Mouse (Mus musculus) intestine, embryonic 14.5 days (tissue): ENCODE measurements at regions not wholly inside any gene's neighbourhood (a gene's known extent, or its start where the extent isn't known, plus 50 kb on each side); places are given as distances from the start of the nearest gene placed in this dataset.

ENCODE experiments used
- ATAC-seq: fragments of 200-750 bp; cut with Nextera tagmentation; replicated peaks from 2 replicates; pipeline ENCODE4 v1.8.0; 2017; ENCODE audit warnings: low read depth, moderate number of reproducible peaks, moderate TSS enrichment, moderate library complexity; ENCODE audit not compliant: low FRiP score, low TSS enrichment
- DNase-seq: peaks from one replicate; pipeline ENCODE4 v3.0.0-alpha.2; 2018; ENCODE audit warnings: low spot score
- H3K27ac ChIP-seq: fragments of 300-500 bp; sonication (generic); 2 replicates; pipeline ENCODE4 v1.5.1; 2014; ENCODE audit warnings: low read depth, mild to moderate bottlenecking, control low read depth
- H3K27me3 ChIP-seq: fragments of 300-500 bp; sonication (generic); replicated peaks from 2 replicates; pipeline ENCODE4 v1.6.1; 2014; ENCODE audit warnings: low read length, control low read depth; ENCODE audit not compliant: control insufficient read depth, insufficient read depth
- H3K36me3 ChIP-seq: fragments of 300-500 bp; sonication (generic); 2 replicates; pipeline ENCODE4 v1.6.1; 2014; ENCODE audit warnings: low read length, control low read depth; ENCODE audit not compliant: control insufficient read depth, insufficient read depth
- H3K4me1 ChIP-seq: fragments of 300-500 bp; sonication (generic); replicated peaks from 2 replicates; pipeline ENCODE4 v1.6.1; 2014; ENCODE audit warnings: low read length, control low read depth, mixed read lengths; ENCODE audit not compliant: control insufficient read depth, insufficient read depth
- H3K4me2 ChIP-seq: fragments of 300-500 bp; sonication (generic); 2 replicates; pipeline ENCODE4 v1.6.1; 2014; ENCODE audit warnings: low read length
- H3K4me3 ChIP-seq: fragments of 300-500 bp; sonication (generic); 2 replicates; pipeline ENCODE4 v1.5.1; 2014; ENCODE audit warnings: low read depth, low read length, control low read depth, mixed read lengths
- H3K9ac ChIP-seq: fragments of 300-500 bp; sonication (generic); 2 replicates; pipeline ENCODE4 v1.6.1; 2014; ENCODE audit warnings: mild to moderate bottlenecking, low read length
- H3K9me3 ChIP-seq: fragments of 300-500 bp; sonication (generic); 2 replicates; pipeline ENCODE4 v1.6.1; 2016; ENCODE audit warnings: low read length, control low read depth; ENCODE audit not compliant: control insufficient read depth
- WGBS: fragments of 180-500 bp; shearing (Covaris S2); extraction: QIAGEN DNeasy Blood & Tissue Kit; methylation state at CpG from one replicate; pipeline ENCODE4 v1.1.7; 2014; 5-methylcytosine and 5-hydroxymethylcytosine counted together

GRCm38 (mm10) chr15:52967801-52968235, 916.9 kb upstream of the Gm7489 start:
- H3K9ac ChIP-seq = no peak overlapping the region
- no peak overlapping the region for H3K4me2 ChIP-seq
- DNase-seq = peak; percentile 53
- 8% methylated on average over 4 of the region's 4 CpGs for WGBS
- ATAC-seq = no peak
- H3K27me3 ChIP-seq = no peaks in the 10 kb centered on the region
- no peaks in the 10 kb centered on the region for H3K9me3 ChIP-seq
- no peak overlapping the region for H3K4me3 ChIP-seq
- H3K4me1 ChIP-seq = no peaks in the 10 kb centered on the region
- no peaks in the 10 kb centered on the region for H3K36me3 ChIP-seq
- no peak overlapping the region; the same call in 1 of the 2 replicates for H3K27ac ChIP-seq

DNA sequence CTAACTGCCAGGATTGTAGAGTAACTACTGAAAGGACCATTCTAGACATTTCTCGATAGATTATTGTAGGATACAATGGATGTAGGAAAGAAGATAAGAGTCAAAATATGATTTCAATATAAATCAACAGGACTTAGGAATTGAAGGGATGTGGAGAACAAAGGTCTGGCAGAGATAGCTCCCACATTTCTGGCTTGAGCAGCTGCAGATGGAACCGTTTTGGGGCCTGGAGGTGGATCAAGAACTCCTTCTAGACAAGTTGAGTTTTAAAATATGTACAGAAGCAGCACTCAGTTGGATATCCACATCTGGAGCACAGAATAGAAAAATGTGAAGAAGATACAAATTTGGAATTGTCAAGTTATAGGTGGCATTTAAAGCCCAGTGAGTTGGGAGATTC, 901.9 kb upstream of the Gm7489 start:
- Histone ChIP-seq H3K27me3 (no peaks in the 10 kb centered on the region), H3K9me3 (no peaks in the 10 kb centered on the region), H3K4me1 (no peaks in the 10 kb centered on the region), H3K27ac (no peak overlapping the region), H3K36me3 (no peaks in the 10 kb centered on the region), H3K4me2 (no peak overlapping the region), H3K4me3 (no peak overlapping the region), H3K9ac (no peak overlapping the region)
- DNase-seq = no peak
- WGBS = 85% methylated on average over 2 of the region's 2 CpGs
- no peak for ATAC-seq

- H3K9me3 ChIP-seq = no peaks in the 10 kb centered on the region
- DNase-seq = no peak
- H3K4me1 ChIP-seq = no peaks in the 10 kb centered on the region
- H3K36me3 ChIP-seq = no peaks in the 10 kb centered on the region
- no peak for ATAC-seq
- H3K4me2 ChIP-seq = no peak overlapping the region
- no peak overlapping the region for H3K27ac ChIP-seq
- H3K27me3 ChIP-seq = no peaks in the 10 kb centered on the region
- H3K4me3 ChIP-seq = no peak overlapping the region
- no peak overlapping the region for H3K9ac ChIP-seq
Measured at GRCm38 (mm10) chr15:52990580-52990979, 894.1 kb upstream of the Gm7489 start.

DNA sequence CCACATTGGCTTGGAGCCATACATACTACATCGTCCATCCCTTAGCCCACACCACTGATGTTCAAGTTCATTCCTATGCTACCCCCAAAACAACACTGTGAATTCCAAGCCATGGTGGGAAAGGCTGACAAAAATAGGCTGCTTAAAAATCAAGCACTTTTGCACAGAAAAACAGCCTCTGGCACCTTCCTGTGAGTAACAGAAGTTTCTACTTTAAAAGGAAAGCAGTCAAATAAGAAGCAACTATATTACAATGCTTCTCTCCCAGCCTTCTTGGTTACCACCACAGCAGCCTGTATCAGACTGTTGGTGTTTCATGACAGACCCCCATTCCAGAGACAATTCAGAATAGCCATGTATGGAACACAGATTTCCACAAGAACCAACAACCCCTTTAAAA, 890.4 kb upstream of the Gm7489 start:
- Histone ChIP-seq H3K4me3 (no peak overlapping the region), H3K27me3 (no peaks in the 10 kb centered on the region), H3K9ac (no peak overlapping the region), H3K9me3 (no peaks in the 10 kb centered on the region), H3K4me1 (no peaks in the 10 kb centered on the region), H3K36me3 (no peaks in the 10 kb centered on the region), H3K27ac (no peak overlapping the region), H3K4me2 (no peak overlapping the region)
- WGBS = 81% methylated on average over 1 of the region's 1 CpGs
- no peak for ATAC-seq
- no peak for DNase-seq

DNA sequence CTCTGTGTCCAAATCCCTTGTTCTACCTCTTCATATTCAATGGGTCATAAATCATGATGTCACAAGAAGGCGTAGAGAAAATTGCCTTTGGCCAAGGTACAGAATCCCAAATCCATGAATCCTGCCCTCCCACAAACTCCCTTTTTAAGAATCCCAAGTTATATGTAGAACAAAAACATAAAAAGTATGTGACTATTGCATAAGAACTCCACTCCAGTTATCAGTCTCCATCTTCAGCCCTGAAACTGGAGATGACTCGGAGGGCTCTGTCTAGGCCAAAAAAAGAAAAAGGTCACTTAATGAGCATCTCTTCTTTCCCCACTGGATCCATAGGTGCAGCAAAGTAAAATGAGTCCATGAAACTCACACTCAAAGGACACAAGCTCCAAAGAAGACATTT, 885.5 kb upstream of the Gm7489 start:
- 86% methylated on average over 2 of the region's 2 CpGs for WGBS
- DNase-seq = no peak
- no peaks in the 10 kb centered on the region for H3K27me3 ChIP-seq

GRCm38 (mm10) chr15:52999776-53000175, 884.9 kb upstream of the Gm7489 start:
- no peaks in the 10 kb centered on the region for H3K9me3 ChIP-seq
- H3K36me3 ChIP-seq = no peaks in the 10 kb centered on the region
- H3K9ac ChIP-seq = no peak overlapping the region
- no peaks in the 10 kb centered on the region for H3K27me3 ChIP-seq
- 85% methylated on average over 2 of the region's 2 CpGs for WGBS
- H3K4me2 ChIP-seq = no peak overlapping the region
- H3K4me3 ChIP-seq = no peak overlapping the region
- ATAC-seq (no peak), DNase-seq (no peak)
- H3K4me1 ChIP-seq = no peaks in the 10 kb centered on the region
- H3K27ac ChIP-seq = no peak overlapping the region

More for the DNA sequence above, 885.5 kb upstream of the Gm7489 start:
- H3K4me3 ChIP-seq = no peak overlapping the region
- H3K36me3 ChIP-seq = no peaks in the 10 kb centered on the region
- H3K4me2 ChIP-seq = no peak overlapping the region
- no peak overlapping the region for H3K9ac ChIP-seq
- no peaks in the 10 kb centered on the region for H3K9me3 ChIP-seq
- no peak overlapping the region for H3K27ac ChIP-seq
- no peaks in the 10 kb centered on the region for H3K4me1 ChIP-seq
- no peak for ATAC-seq

- no peak overlapping the region for H3K4me3 ChIP-seq
- no peaks in the 10 kb centered on the region for H3K36me3 ChIP-seq
- H3K27me3 ChIP-seq = no peaks in the 10 kb centered on the region
- no peaks in the 10 kb centered on the region for H3K4me1 ChIP-seq
- WGBS = 65% methylated on average over 3 of the region's 3 CpGs
- no peak overlapping the region for H3K9ac ChIP-seq
- no peak overlapping the region for H3K27ac ChIP-seq
- no peaks in the 10 kb centered on the region for H3K9me3 ChIP-seq
- H3K4me2 ChIP-seq = no peak overlapping the region
- ATAC-seq = no peak
- no peak for DNase-seq
Measured at GRCm38 (mm10) chr15:53001429-53001828, 883.3 kb upstream of the Gm7489 start.

- H3K27ac ChIP-seq = no peak overlapping the region
- H3K27me3 ChIP-seq = no peaks in the 10 kb centered on the region
- no peak overlapping the region for H3K4me2 ChIP-seq
- WGBS = 51% methylated on average over 4 of the region's 4 CpGs
- DNase-seq (no peak), ATAC-seq (no peak)
- H3K4me1 ChIP-seq = no peaks in the 10 kb centered on the region
- H3K4me3 ChIP-seq = no peak overlapping the region
- no peaks in the 10 kb centered on the region for H3K36me3 ChIP-seq
- H3K9me3 ChIP-seq = no peaks in the 10 kb centered on the region
- H3K9ac ChIP-seq = no peak overlapping the region
Measured at GRCm38 (mm10) chr15:53001964-53002363, 882.7 kb upstream of the Gm7489 start.

DNA sequence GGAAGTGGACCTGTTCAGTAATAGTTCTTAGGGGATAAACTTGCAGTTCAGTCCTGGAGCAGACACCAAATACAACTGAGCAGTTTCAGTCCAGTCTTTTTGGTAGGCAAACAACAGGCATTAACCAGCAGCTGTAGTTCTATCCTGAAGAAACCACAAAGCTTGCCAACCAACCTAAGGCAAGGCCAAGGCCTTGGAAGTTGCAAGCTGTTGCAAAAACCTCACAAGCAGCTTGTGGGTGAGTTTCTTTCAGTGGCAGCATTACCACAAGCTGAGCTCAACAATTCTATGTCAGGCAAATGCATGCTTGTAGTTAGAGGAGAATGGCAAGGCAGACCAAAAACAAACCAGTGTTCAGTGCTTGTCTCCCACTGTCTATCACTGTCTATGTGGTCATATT, 880.6 kb upstream of the Gm7489 start:
- Histone ChIP-seq H3K4me1 (no peaks in the 10 kb centered on the region), H3K27me3 (no peaks in the 10 kb centered on the region), H3K27ac (no peak overlapping the region), H3K9ac (no peak overlapping the region), H3K4me3 (no peak overlapping the region), H3K4me2 (no peak overlapping the region), H3K36me3 (no peaks in the 10 kb centered on the region), H3K9me3 (no peaks in the 10 kb centered on the region)
- ATAC-seq (no peak), DNase-seq (no peak)
